Comparison of ENCODE assay signal across 9 mouse cellular contexts in genomic region chr19:36739566-36740211, GRCm38 (mm10). TPM values are rescaled to one million over a fixed set of nuclear protein-coding genes. Genes with fewer than 3 reads are reported as not detected.
DNase-seq lines count a peak whose midpoint lies in the region; ATAC-seq and TF ChIP-seq lines count a peak whose summit lies in the region.
"Had no signal": no experiment of that assay in that cellular context is flagged by ENCODE, and none has a peak within 500 bp of the region (broad histone marks: within the 10 kb centered on the region; RNA-seq: fewer than 3 reads in every experiment).

No protein-coding gene starts in this region.

- no peak overlapping the region for H3K4me2 ChIP-seq in heart, embryonic 12.5 days
- no peak overlapping the region for H3K4me2 ChIP-seq in limb, embryonic 14.5 days (replicated peaks; ENCODE audit: low read depth, low read length, severe bottlenecking)
- no peak overlapping the region for H3K4me2 ChIP-seq in lung, embryonic 16.5 days (ENCODE audit: low read depth, low read length)
- H3K4me2 ChIP-seq: hindbrain, embryonic 13.5 days had no signal

- TF ChIP-seq EP300 in heart, adult 2 months (IDR thresholded peaks at IDR 0.05; ENCODE audit: insufficient read depth, low read depth, low read length), result no peak
- no peak for TF ChIP-seq EP300 in MEL (IDR thresholded peaks at IDR 0.05; ENCODE audit: low read depth in 1 of 2, low read length in 2 of 2)

- intact Hi-C loops in heart, adult 2 months (cut with DNase I), result loop anchor here (1.0 to 5.0 kb wide), 2 partner anchors 133 to 202 kb away; no protein-coding TSS in a partner anchor

- peaks cover 2% of the 10 kb centered on the region; the same call in 1 of the 2 replicates for H3K4me1 ChIP-seq in heart, adult 2 months (ENCODE audit: control insufficient read depth, insufficient read depth, low read length)
- no peaks in the 10 kb centered on the region for H3K4me1 ChIP-seq in heart, embryonic 12.5 days (replicated peaks)
- H3K4me1 ChIP-seq in limb, embryonic 14.5 days (ENCODE audit: control insufficient read depth, insufficient read depth, low read length), result no peaks in the 10 kb centered on the region
- peaks cover 3% of the 10 kb centered on the region; the same call in 1 of the 2 replicates for H3K4me1 ChIP-seq in limb, embryonic 10.5 days
- no peaks in the 10 kb centered on the region for H3K4me1 ChIP-seq in MEL (ENCODE audit: control insufficient read depth in 1 of 2, insufficient read depth in 2 of 2, low read length in 2 of 2)
- peaks cover 16% of the 10 kb centered on the region for H3K4me1 ChIP-seq in lung, embryonic 16.5 days (replicated peaks; ENCODE audit: control insufficient read depth, insufficient read depth, low read length)
- H3K4me1 ChIP-seq in cerebellum, adult 2 months (ENCODE audit: control insufficient read depth, insufficient read depth, low read length), result no peaks in the 10 kb centered on the region

- peaks cover 3% of the 10 kb centered on the region; the same call in 1 of the 2 replicates for H3K9me3 ChIP-seq in heart, embryonic 12.5 days (replicated peaks)
- H3K9me3 ChIP-seq in limb, embryonic 14.5 days (ENCODE audit: control insufficient read depth, low read length), result no peaks in the 10 kb centered on the region
- H3K9me3 ChIP-seq in limb, embryonic 10.5 days (replicated peaks), result no peaks in the 10 kb centered on the region
- H3K9me3 ChIP-seq in MEL (replicated peaks; ENCODE audit: insufficient read depth, low read length), result no peaks in the 10 kb centered on the region
- H3K9me3 ChIP-seq in lung, embryonic 16.5 days (ENCODE audit: control insufficient read depth, low read length), result no peaks in the 10 kb centered on the region
- H3K9me3 ChIP-seq: hindbrain, embryonic 13.5 days had no signal

- no peak overlapping the region for H3K27ac ChIP-seq in heart, adult 2 months
- no peak overlapping the region for H3K27ac ChIP-seq in heart, embryonic 12.5 days (ENCODE audit: poor library complexity, severe bottlenecking)
- H3K27ac ChIP-seq in limb, embryonic 14.5 days (replicated peaks; ENCODE audit: low read depth, low read length), result no peak overlapping the region
- H3K27ac ChIP-seq in limb, embryonic 10.5 days, result no peak overlapping the region
- H3K27ac ChIP-seq in MEL (ENCODE audit: control insufficient read depth, low read depth, low read length), result no peak overlapping the region
- peak overlapping the region; percentile 45 for H3K27ac ChIP-seq in lung, embryonic 16.5 days (ENCODE audit: low read length)
- no peak overlapping the region for H3K27ac ChIP-seq in cerebellum, adult 2 months (ENCODE audit: insufficient read depth, low read length)
- H3K27ac ChIP-seq: hindbrain, embryonic 13.5 days had no signal

- ATAC-seq in heart, embryonic 12.5 days (ENCODE audit: insufficient number of reproducible peaks, low FRiP score), result no peak
- ATAC-seq in limb, embryonic 14.5 days (ENCODE audit: low FRiP score, low read depth), result no peak
- no peak for ATAC-seq in lung, embryonic 16.5 days (ENCODE audit: low read depth)

- TF ChIP-seq POLR2A in heart, adult 2 months (IDR thresholded peaks at IDR 0.05; ENCODE audit: insufficient read depth, low read depth, low read length), result no peak
- TF ChIP-seq POLR2A in limb, embryonic 14.5 days (IDR thresholded peaks at IDR 0.05; ENCODE audit: borderline replicate concordance, extremely low read depth, insufficient read depth, insufficient read length), result no peak
- TF ChIP-seq POLR2A in MEL (IDR thresholded peaks at IDR 0.05; ENCODE audit: control insufficient read depth in 1 of 2, insufficient read depth in 1 of 2, low read depth in 1 of 2, low read length in 2 of 2, poor library complexity in 1 of 2), result no peak
- TF ChIP-seq POLR2A in cerebellum, adult 2 months (IDR thresholded peaks at IDR 0.05; ENCODE audit: borderline replicate concordance, insufficient read depth, low read length), result no peak

- no peaks in the 10 kb centered on the region for H3K79me2 ChIP-seq in heart, adult 2 months (replicated peaks; ENCODE audit: control insufficient read depth, insufficient read depth, low read length)
- H3K79me2 ChIP-seq in MEL (ENCODE audit: control insufficient read depth, insufficient read depth, low read length, poor library complexity), result no peaks in the 10 kb centered on the region

- 40% methylated on average over 7 of the region's 7 CpGs for WGBS in heart, adult 2 months
- 56% methylated on average over 7 of the region's 7 CpGs for WGBS in heart, embryonic 12.5 days
- WGBS in limb, embryonic 14.5 days, result 38% methylated on average over 7 of the region's 7 CpGs
- 55% methylated on average over 7 of the region's 7 CpGs for WGBS in limb, embryonic 10.5 days
- WGBS in lung, embryonic 16.5 days, result 41% methylated on average over 7 of the region's 7 CpGs
- 51% methylated on average over 7 of the region's 7 CpGs for WGBS in cerebellum, adult 2 months

- no peaks in the 10 kb centered on the region for H3K36me3 ChIP-seq in heart, adult 2 months (ENCODE audit: control insufficient read depth, insufficient read depth, low read length)
- no peaks in the 10 kb centered on the region for H3K36me3 ChIP-seq in heart, embryonic 12.5 days
- H3K36me3 ChIP-seq in limb, embryonic 14.5 days (ENCODE audit: control insufficient read depth, insufficient read depth, low read length), result no peaks in the 10 kb centered on the region
- H3K36me3 ChIP-seq in limb, embryonic 10.5 days, result no peaks in the 10 kb centered on the region
- H3K36me3 ChIP-seq in MEL (ENCODE audit: control insufficient read depth in 1 of 2, insufficient read depth in 2 of 2, low read length in 2 of 2), result no peaks in the 10 kb centered on the region
- no peaks in the 10 kb centered on the region for H3K36me3 ChIP-seq in lung, embryonic 16.5 days (ENCODE audit: control insufficient read depth, insufficient read depth, low read length)
- H3K36me3 ChIP-seq: hindbrain, embryonic 13.5 days had no signal

- no peak overlapping the region for H3K4me3 ChIP-seq in heart, adult 2 months
- no peak overlapping the region for H3K4me3 ChIP-seq in heart, embryonic 12.5 days
- no peak overlapping the region for H3K4me3 ChIP-seq in limb, embryonic 14.5 days (replicated peaks; ENCODE audit: low read length)
- H3K4me3 ChIP-seq in limb, embryonic 10.5 days, result no peak overlapping the region
- H3K4me3 ChIP-seq in MEL (ENCODE audit: control insufficient read depth in 1 of 2, insufficient read depth in 1 of 2, low read depth in 2 of 2, low read length in 2 of 2), result no peak overlapping the region
- H3K4me3 ChIP-seq in lung, embryonic 16.5 days (ENCODE audit: low read length), result no peak overlapping the region
- no peak overlapping the region for H3K4me3 ChIP-seq in cerebellum, adult 2 months (replicated peaks; ENCODE audit: insufficient read depth, low read depth, low read length)
- H3K4me3 ChIP-seq: hindbrain, embryonic 13.5 days had no signal

- no peak overlapping the region for H3K9ac ChIP-seq in heart, adult 2 months (ENCODE audit: low read depth, low read length)
- no peak overlapping the region for H3K9ac ChIP-seq in heart, embryonic 12.5 days
- no peak overlapping the region for H3K9ac ChIP-seq in limb, embryonic 14.5 days (ENCODE audit: low read depth, low read length, severe bottlenecking)
- H3K9ac ChIP-seq in MEL (ENCODE audit: control insufficient read depth, low read depth, low read length, poor library complexity, severe bottlenecking), result no peak overlapping the region
- no peak overlapping the region for H3K9ac ChIP-seq in lung, embryonic 16.5 days (ENCODE audit: low read length)
- H3K9ac ChIP-seq: hindbrain, embryonic 13.5 days had no signal

- H3K27me3 ChIP-seq in heart, adult 2 months (ENCODE audit: control insufficient read depth, insufficient read depth, low read length), result no peaks in the 10 kb centered on the region
- no peaks in the 10 kb centered on the region for H3K27me3 ChIP-seq in heart, embryonic 12.5 days (replicated peaks)
- no peaks in the 10 kb centered on the region for H3K27me3 ChIP-seq in limb, embryonic 14.5 days (ENCODE audit: control insufficient read depth, insufficient read depth, low read length)
- H3K27me3 ChIP-seq in limb, embryonic 10.5 days (ENCODE audit: low read depth, poor library complexity, severe bottlenecking), result peaks cover 7% of the 10 kb centered on the region; the same call in 1 of the 2 replicates
- H3K27me3 ChIP-seq in MEL (ENCODE audit: control insufficient read depth in 1 of 2, insufficient read depth in 2 of 2, low read length in 2 of 2), result peaks cover 0 to 3% of the 10 kb centered on the region in 2 experiments; a peak in 1 of 4 replicates
- no peaks in the 10 kb centered on the region for H3K27me3 ChIP-seq in lung, embryonic 16.5 days (ENCODE audit: control insufficient read depth, insufficient read depth, low read depth, low read length)
- peaks cover 1% of the 10 kb centered on the region; the same call in 1 of the 2 replicates for H3K27me3 ChIP-seq in cerebellum, adult 2 months (ENCODE audit: control insufficient read depth, insufficient read depth, low read length)
- H3K27me3 ChIP-seq: hindbrain, embryonic 13.5 days had no signal

- TF ChIP-seq RAD21 in MEL (IDR thresholded peaks at IDR 0.05; ENCODE audit: low read depth, low read length), result peak; percentile 22

- DNase-seq in heart, adult 2 months, result no peak
- peak; percentile 64 for DNase-seq in limb, embryonic 14.5 days (ENCODE audit: low spot score)
- DNase-seq in limb, embryonic 10.5 days (ENCODE audit: low spot score), result no peak
- DNase-seq in MEL (ENCODE audit: low read depth, low spot score) (peak; percentile 14), MN1 (ENCODE audit: low spot score) (no peak)
- DNase-seq in cerebellum, adult 2 months, result no peak

- peak; percentile 74 for TF ChIP-seq CTCF in heart, adult 2 months (IDR thresholded peaks at IDR 0.05)
- TF ChIP-seq CTCF in MEL (IDR thresholded peaks at IDR 0.05 in 2 of 3, conservative IDR thresholded peaks at IDR 0.05 in 1 of 3; ENCODE audit: control insufficient read depth in 1 of 3, insufficient read depth in 1 of 3, low read depth in 2 of 3, low read length in 3 of 3, poor library complexity in 1 of 3, severe bottlenecking in 1 of 3), result peak in 2 of 3 experiments; percentile 16 to 36; a peak in 3 of 6 replicates
- TF ChIP-seq CTCF in cerebellum, adult 2 months (IDR thresholded peaks at IDR 0.05; ENCODE audit: borderline replicate concordance, insufficient read depth, low read depth, low read length), result no peak

TF ChIP-seq in MEL, 35 proteins besides CTCF, POLR2A, EP300 and RAD21 (continues in another document):
- TF ChIP-seq SMC3 (IDR thresholded peaks at IDR 0.05; ENCODE audit: low read depth, low read length), result peak; percentile 55

RNA-seq across cellular contexts. Expression of gene Ppp1r3c, which starts 3.2 kb away (rescaled TPM):
- 100 to 1,000 TPM in 1 of 2 experiments, 10 to 100 TPM in 1; 90.4 to 152 TPM for total RNA-seq in heart, adult 2 months (2021)
- 49.7 and 99.7 TPM in 2 replicates for polyA plus RNA-seq in heart, adult 2 months (2012; rRNA removed)
- 53.3 and 55.1 TPM in 2 replicates for polyA plus RNA-seq in heart, embryonic 12.5 days (2016; fragmentation: Nextera tagmentation; extraction: Ambion mirVana)
- 10.5 and 12.6 TPM in 2 replicates for polyA plus RNA-seq in limb, embryonic 14.5 days (2012; rRNA removed)
- polyA plus RNA-seq in limb, embryonic 14.5 days (2014; fragmentation: Nextera tagmentation; extraction: Ambion mirVana), result 16.4 and 19.0 TPM in 2 replicates
- 1.2 and 1.8 TPM in 2 replicates for polyA plus RNA-seq in limb, embryonic 10.5 days (2016; fragmentation: Nextera tagmentation; extraction: Ambion mirVana)
- total RNA-seq in MEL (2012; rRNA removed), result not detected in 2 replicates
- polyA plus RNA-seq in MEL (2012; ENCODE audit: insufficient read depth in 1 of 2, insufficient read length in 2 of 2, low read depth in 1 of 2, low replicate concordance in 2 of 2, missing spikeins in 1 of 2), result not detected
- polyA plus RNA-seq in lung, embryonic 16.5 days (2015; fragmentation: Nextera tagmentation; extraction: Ambion mirVana), result 97.2 and 105 TPM in 2 replicates
- 24.5 and 26.9 TPM in 2 replicates for polyA plus RNA-seq in cerebellum, adult 2 months (2012; rRNA removed)

Comparison
In these comparisons a context has a peak if more than half of its experiments do, and no peak if none do; other contexts are left out.
1. DNase-seq: peak in limb, embryonic 14.5 days (single experiment) and MEL (single experiment); none in heart, adult 2 months (0 of 2), limb, embryonic 10.5 days (single experiment), cerebellum, adult 2 months (0 of 2) and MN1 (single experiment).